Mouse (Mus musculus): ENCODE measurements around the gene Mtmr12.

Gene Mtmr12

GRCm38 (mm10) chr15:12321788-12322621, 117.2 kb downstream of the Mtmr12 start, which contains the start of gene 1810049J17Rik:
TSS of gene 1810049J17Rik (minus strand) at chr15:12321899.
- DNase-seq (ENCODE audit: low spot score): peak; percentile 61

- no peak for DNase-seq (ENCODE audit: low spot score)
These were observed 118.0 kb downstream of the Mtmr12 start for GRCm38 (mm10) chr15:12322676-12323402.

Data from ovary, postnatal 36 days (tissue).